Mouse (Mus musculus) forebrain, embryonic 16.5 days (tissue): ENCODE data around the gene Tmem95. TPM values are rescaled to one million over a fixed set of nuclear protein-coding genes. Genes with fewer than 3 reads are reported as not detected.
"Not testable (repeated sequence)": the region's sequence is repeated elsewhere in the genome, so short reads cannot be mapped to it uniquely, and the experiment has no call there.

ENCODE experiments used
- ATAC-seq: fragments of 200-750 bp; cut with Nextera tagmentation; 2 replicates; pipeline ENCODE4 v1.8.0; 2017; ENCODE audit warnings: mild to moderate bottlenecking, moderate library complexity
- H3K27ac ChIP-seq: fragments of 300-500 bp; sonication (generic); 2 replicates; pipeline ENCODE4 v1.5.1; 2014; ENCODE audit warnings: low read length, control low read depth
- H3K27me3 ChIP-seq: fragments of 300-500 bp; sonication (generic); replicated peaks from 2 replicates; pipeline ENCODE4 v1.6.1; 2014; ENCODE audit warnings: low read length; ENCODE audit not compliant: control insufficient read depth, insufficient read depth
- H3K36me3 ChIP-seq: fragments of 300-500 bp; sonication (generic); 2 replicates; pipeline ENCODE4 v1.6.1; 2014; ENCODE audit not compliant: control insufficient read depth, insufficient read depth
- H3K4me1 ChIP-seq: fragments of 300-500 bp; sonication (generic); replicated peaks from 2 replicates; pipeline ENCODE4 v1.6.1; 2014; ENCODE audit warnings: low read length; ENCODE audit not compliant: control insufficient read depth, insufficient read depth
- H3K4me2 ChIP-seq: fragments of 300-500 bp; sonication (generic); 2 replicates; pipeline ENCODE4 v1.6.1; 2014; ENCODE audit warnings: mild to moderate bottlenecking, low read length, control low read depth
- H3K4me3 ChIP-seq: fragments of 300-500 bp; sonication (generic); replicated peaks from 2 replicates; pipeline ENCODE4 v1.5.1; 2014; ENCODE audit warnings: mild to moderate bottlenecking, low read length, control low read depth
- H3K9ac ChIP-seq: fragments of 300-500 bp; sonication (generic); replicated peaks from 2 replicates; pipeline ENCODE4 v1.6.1; 2014; ENCODE audit warnings: low read depth, low read length, control low read depth
- H3K9me3 ChIP-seq: fragments of 300-500 bp; sonication (generic); 2 replicates; pipeline ENCODE4 v1.6.1; 2016; ENCODE audit warnings: low read length; ENCODE audit not compliant: control insufficient read depth
- WGBS: fragments of 180-500 bp; shearing (Covaris S2); extraction: QIAGEN DNeasy Blood & Tissue Kit; methylation state at CpG from one replicate; pipeline ENCODE4 v1.1.7; 2014; 5-methylcytosine and 5-hydroxymethylcytosine counted together
- polyA plus RNA-seq: library from polyadenylated mRNA; unstranded; fragments of >200 nt; fragmentation: Nextera tagmentation; extraction: Ambion mirVana; gene quantifications from 2 replicates; pipeline ENCODE4 v1.2.1, GENCODE M21; 2015

Tmem95 gene
- polyA plus RNA-seq, 1 experiment from 2014 or later: not detected

DNA sequence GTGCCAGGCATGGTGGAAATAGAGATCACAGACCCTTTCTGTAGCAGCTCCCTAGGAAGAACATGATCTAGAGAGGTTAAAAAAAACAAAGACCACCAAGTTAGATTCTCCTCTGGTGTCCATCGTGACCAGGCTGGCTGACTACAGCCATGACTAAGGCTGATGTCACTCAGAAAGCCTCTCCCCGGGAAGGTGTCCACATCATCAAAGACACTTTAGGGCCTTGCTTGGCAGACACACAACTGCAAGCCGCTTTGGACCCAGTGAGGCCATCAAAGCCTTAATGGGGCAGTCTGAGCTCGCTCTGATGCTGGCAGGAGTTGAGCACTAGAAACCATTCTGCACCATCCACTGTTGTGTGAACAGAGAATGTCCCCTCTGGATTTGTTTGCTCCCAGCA lies 5.4 kb downstream of the Tmem95 start:
- no peaks in the 10 kb centered on the region for H3K36me3 ChIP-seq
- no peaks in the 10 kb centered on the region for H3K9me3 ChIP-seq
- H3K4me1 ChIP-seq: 0 out of 2 replicates have a peak, but pooled peaks cover 3% of the 10 kb centered on the region
- no peak overlapping the region for H3K4me3 ChIP-seq
- H3K27me3 ChIP-seq: no peaks in the 10 kb centered on the region; the same call in 1 of the 2 replicates
- H3K27ac ChIP-seq: no peak overlapping the region
- WGBS: 84% methylated on average over 4 of the region's 4 CpGs
- no peak overlapping the region for H3K4me2 ChIP-seq
- ATAC-seq: no peak
- H3K9ac ChIP-seq: no peak overlapping the region

DNA sequence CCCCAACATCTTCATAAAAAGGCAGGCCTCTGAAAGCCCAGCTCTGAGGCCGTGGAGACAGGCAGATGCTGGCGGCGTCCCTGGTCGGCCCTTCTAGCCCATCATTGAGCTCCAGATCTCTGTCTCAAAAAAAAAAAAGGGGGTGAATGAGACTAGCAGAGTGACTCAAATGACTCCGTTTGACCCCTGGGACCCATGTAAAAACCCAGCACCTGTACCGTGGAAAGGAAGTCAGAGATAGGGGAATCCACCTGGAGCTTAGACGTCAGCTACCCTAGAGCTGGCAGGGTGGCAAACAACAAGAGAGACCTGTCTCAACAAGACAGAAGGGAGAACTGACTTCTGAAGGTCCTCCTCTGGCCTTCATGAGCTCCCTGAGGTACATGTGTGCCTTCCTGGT lies 6.0 kb downstream of the Tmem95 start:
- no peaks in the 10 kb centered on the region for H3K4me1 ChIP-seq
- 89% methylated on average over 7 of the region's 7 CpGs for WGBS
- H3K27me3 ChIP-seq: no peaks in the 10 kb centered on the region; the same call in 1 of the 2 replicates
- no peak overlapping the region for H3K4me2 ChIP-seq
- no peak for ATAC-seq
- no peak overlapping the region for H3K9ac ChIP-seq
- no peaks in the 10 kb centered on the region for H3K9me3 ChIP-seq
- H3K36me3 ChIP-seq: no peaks in the 10 kb centered on the region
- H3K27ac ChIP-seq: no peak overlapping the region
- H3K4me3 ChIP-seq: no peak overlapping the region

DNA sequence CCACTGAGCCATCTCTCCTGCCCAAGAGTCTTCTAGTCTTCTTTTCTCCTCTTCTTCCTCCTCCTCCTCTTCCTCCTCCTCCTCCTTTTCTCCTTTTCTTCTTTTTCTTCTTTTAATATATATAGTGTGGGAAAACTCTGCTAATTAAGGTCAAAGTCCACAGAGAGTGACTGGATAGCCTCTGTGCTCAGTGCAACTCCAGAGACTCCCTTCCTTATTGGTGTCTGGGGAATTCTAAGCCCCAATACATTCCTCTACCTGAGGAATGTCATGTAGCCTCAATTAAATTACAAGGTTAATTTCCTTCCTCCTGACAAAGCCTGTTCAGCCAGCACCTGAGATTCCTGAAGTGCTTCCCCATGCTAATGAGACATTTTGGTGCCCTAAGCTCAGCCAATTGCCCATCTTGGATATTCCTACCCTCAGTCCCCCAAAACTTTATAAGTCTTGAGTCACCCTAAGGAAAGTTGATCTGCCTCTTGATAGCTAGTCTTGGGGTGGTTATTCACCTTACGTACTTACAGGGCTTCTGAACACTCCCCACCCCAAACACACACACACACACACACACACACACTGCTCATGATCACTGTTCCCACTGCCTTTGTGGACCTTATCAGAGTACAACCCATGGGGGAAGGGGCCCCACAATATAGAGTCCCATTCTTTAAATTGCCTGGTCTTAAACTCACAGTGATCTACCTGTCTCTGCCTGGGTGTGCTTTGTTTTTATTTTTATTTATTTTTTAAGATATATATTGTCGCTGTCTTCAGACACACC lies 7.3 kb downstream of the Tmem95 start:
- H3K27ac ChIP-seq: no peak overlapping the region
- H3K9ac ChIP-seq: no peak overlapping the region
- H3K36me3 ChIP-seq: no peaks in the 10 kb centered on the region
- H3K4me1 ChIP-seq: no peaks in the 10 kb centered on the region
- no peak overlapping the region for H3K4me3 ChIP-seq
- ATAC-seq: no peak
- no peaks in the 10 kb centered on the region; the same call in 1 of the 2 replicates for H3K27me3 ChIP-seq
- WGBS: 98% methylated on average over 2 of the region's 2 CpGs
- no peak overlapping the region for H3K4me2 ChIP-seq
- no peaks in the 10 kb centered on the region for H3K9me3 ChIP-seq

- Histone ChIP-seq H3K4me2 (no peak overlapping the region), H3K4me3 (no peak overlapping the region), H3K27me3 (no peaks in the 10 kb centered on the region; the same call in 1 of the 2 replicates), H3K9ac (no peak overlapping the region), H3K4me1 (no peaks in the 10 kb centered on the region), H3K9me3 (no peaks in the 10 kb centered on the region), H3K27ac (no peak overlapping the region), H3K36me3 (no peaks in the 10 kb centered on the region)
- ATAC-seq: no peak
- WGBS: 70% methylated on average over 9 of the region's 9 CpGs
These were observed 10.5 kb downstream of the Tmem95 start for GRCm38 (mm10) chr11:69867335-69867734.

DNA sequence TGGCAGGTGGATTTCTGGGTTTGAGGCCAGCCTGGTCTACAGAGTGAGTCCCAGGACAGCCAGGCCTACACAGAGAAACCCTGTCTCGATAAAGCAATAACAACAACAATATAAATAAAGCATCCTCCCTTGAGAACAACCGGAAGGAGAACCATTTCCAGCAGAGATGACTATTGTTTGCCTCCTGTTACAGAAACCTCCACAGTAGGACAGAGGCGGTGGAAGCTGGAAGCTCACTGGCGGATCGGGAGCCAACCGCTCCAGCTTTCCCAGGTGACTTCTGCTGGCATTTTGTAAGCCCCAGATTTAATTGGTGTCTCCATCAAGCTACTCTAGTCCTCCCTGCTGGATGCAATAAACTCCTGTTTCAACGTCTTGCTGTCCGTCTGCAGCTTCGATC lies 12.3 kb downstream of the Tmem95 start:
- H3K4me3 ChIP-seq: no peak overlapping the region
- no peaks in the 10 kb centered on the region for H3K4me1 ChIP-seq
- H3K27ac ChIP-seq: no peak overlapping the region
- no peaks in the 10 kb centered on the region for H3K9me3 ChIP-seq
- no peak for ATAC-seq
- no peaks in the 10 kb centered on the region; the same call in 1 of the 2 replicates for H3K27me3 ChIP-seq
- WGBS: 77% methylated on average over 9 of the region's 9 CpGs
- H3K4me2 ChIP-seq: no peak overlapping the region
- no peak overlapping the region for H3K9ac ChIP-seq
- no peaks in the 10 kb centered on the region for H3K36me3 ChIP-seq

GRCm38 (mm10) chr11:69864138-69864860 lies 13.5 kb downstream of the Tmem95 start:
- H3K27ac ChIP-seq: no peak overlapping the region
- no peaks in the 10 kb centered on the region for H3K9me3 ChIP-seq
- no peaks in the 10 kb centered on the region; the same call in 1 of the 2 replicates for H3K27me3 ChIP-seq
- H3K4me2 ChIP-seq: no peak overlapping the region
- no peak overlapping the region for H3K9ac ChIP-seq
- 37% methylated on average over 8 of the region's 8 CpGs for WGBS
- H3K36me3 ChIP-seq: no peaks in the 10 kb centered on the region
- ATAC-seq: no peak
- H3K4me1 ChIP-seq: no peaks in the 10 kb centered on the region
- H3K4me3 ChIP-seq: no peak overlapping the region

DNA sequence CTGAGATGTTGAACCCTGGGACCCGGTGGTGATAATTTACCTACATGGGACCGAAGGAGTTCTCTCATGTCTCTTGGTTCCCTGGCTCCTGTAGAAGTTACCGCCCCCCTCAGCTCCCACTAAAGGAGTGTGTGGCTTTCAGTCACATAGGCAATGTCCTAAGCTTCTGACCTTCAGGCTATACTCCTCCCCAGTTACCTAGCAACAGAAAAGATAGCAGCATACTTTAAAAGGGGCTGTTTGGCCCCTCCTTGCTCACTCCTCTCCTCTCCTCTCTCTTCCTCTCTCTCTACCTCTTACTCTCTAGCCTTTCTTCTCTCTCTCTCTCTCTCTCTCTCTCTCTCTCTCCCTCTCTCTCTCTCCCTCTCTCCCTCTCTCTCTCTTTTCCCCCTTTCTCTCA lies 14.1 kb downstream of the Tmem95 start:
- not testable (repeated sequence) for ATAC-seq, H3K4me1 ChIP-seq, H3K9me3 ChIP-seq, H3K4me3 ChIP-seq, H3K4me2 ChIP-seq, H3K27me3 ChIP-seq, H3K27ac ChIP-seq, H3K36me3 ChIP-seq, H3K9ac ChIP-seq
- WGBS: 92% methylated on average over 3 of the region's 3 CpGs

- Histone ChIP-seq H3K4me3 (no peak within 1 kb of the TSS), H3K9me3 (no peaks in the 10 kb centered on the region), H3K9ac (no peak within 1 kb of the TSS), H3K27ac (no peak within 1 kb of the TSS), H3K4me2 (no peak within 1 kb of the TSS), H3K4me1 (no peaks in the 10 kb centered on the region), H3K36me3 (no peaks in the 10 kb centered on the region), H3K27me3 (peaks cover 17% of the 10 kb centered on the region)
- no peak for ATAC-seq
- WGBS: 21% methylated on average over 30 of the region's 30 CpGs
These were observed 19.5 kb downstream of the Tmem95 start, which contains the start of gene Tnk1 for GRCm38 (mm10) chr11:69858113-69858998. Gene Tnk1 (minus strand): TSS chr11:69858730.

GRCm38 (mm10) chr11:69855347-69855746 lies 22.5 kb downstream of the Tmem95 start:
- H3K4me3 ChIP-seq: no peak overlapping the region
- H3K4me2 ChIP-seq: no peak overlapping the region

More at GRCm38 (mm10) chr11:69855347-69855746, 22.5 kb downstream of the Tmem95 start:
- H3K36me3 ChIP-seq: peaks cover 4% of the 10 kb centered on the region; the same call in 1 of the 2 replicates
- H3K9ac ChIP-seq: no peak overlapping the region
- WGBS: 13% methylated on average over 16 of the region's 16 CpGs
- H3K27me3 ChIP-seq: peaks cover 17% of the 10 kb centered on the region
- no peaks in the 10 kb centered on the region for H3K9me3 ChIP-seq
- no peak overlapping the region for H3K27ac ChIP-seq
- no peaks in the 10 kb centered on the region for H3K4me1 ChIP-seq
- ATAC-seq: peak; percentile 45; the same call in 1 of the 2 replicates
